Mouse (Mus musculus): ENCODE measurements around the gene Sdk1. TPM values are rescaled to one million over a fixed set of nuclear protein-coding genes. Genes with fewer than 3 reads are reported as not detected.

The Sdk1 gene
- polyA plus RNA-seq, 1 experiment from 2014 or later, result 0.10 TPM

- H3K27me3 ChIP-seq, result no peaks in the 10 kb centered on the region
- H3K4me3 ChIP-seq (replicated peaks), result no peak overlapping the region
- H3K4me1 ChIP-seq (replicated peaks), result no peaks in the 10 kb centered on the region
- DNase-seq (no peak), ATAC-seq (ENCODE audit: low read depth) (no peak)
- H3K9me3 ChIP-seq (replicated peaks), result no peaks in the 10 kb centered on the region
- no peak overlapping the region for H3K4me2 ChIP-seq
- no peaks in the 10 kb centered on the region for H3K36me3 ChIP-seq
- no peak overlapping the region for H3K9ac ChIP-seq
- H3K27ac ChIP-seq, result no peak overlapping the region
- WGBS (ENCODE audit: insufficient replicate concordance), result 48% methylated on average over 7 of the region's 7 CpGs
Measured at GRCm38 (mm10) chr5:141952708-141953490, 711.6 kb downstream of the Sdk1 start.

GRCm38 (mm10) chr5:141971071-141971470 lies 729.8 kb downstream of the Sdk1 start:
- Histone ChIP-seq H3K27ac (no peak overlapping the region), H3K9me3 (replicated peaks) (no peaks in the 10 kb centered on the region), H3K9ac (no peak overlapping the region), H3K36me3 (no peaks in the 10 kb centered on the region), H3K4me1 (replicated peaks) (no peaks in the 10 kb centered on the region), H3K27me3 (no peaks in the 10 kb centered on the region), H3K4me3 (replicated peaks) (no peak overlapping the region), H3K4me2 (no peak overlapping the region)
- ATAC-seq (ENCODE audit: low read depth), result no peak
- DNase-seq, result no peak

- Histone ChIP-seq H3K36me3 (no peaks in the 10 kb centered on the region), H3K9ac (no peak overlapping the region), H3K4me1 (replicated peaks) (no peaks in the 10 kb centered on the region), H3K4me2 (no peak overlapping the region), H3K27me3 (no peaks in the 10 kb centered on the region), H3K27ac (no peak overlapping the region), H3K4me3 (replicated peaks) (no peak overlapping the region), H3K9me3 (replicated peaks) (0 out of 2 replicates have a peak, but pooled peaks cover 3% of the 10 kb centered on the region)
- ATAC-seq (ENCODE audit: low read depth) (no peak), DNase-seq (no peak)
Measured at GRCm38 (mm10) chr5:141979511-141979910, 738.2 kb downstream of the Sdk1 start.

GRCm38 (mm10) chr5:141980746-141981145 lies 739.5 kb downstream of the Sdk1 start:
- Histone ChIP-seq H3K27me3 (no peaks in the 10 kb centered on the region), H3K4me2 (no peak overlapping the region), H3K9ac (no peak overlapping the region), H3K4me1 (replicated peaks) (no peaks in the 10 kb centered on the region), H3K9me3 (replicated peaks) (0 out of 2 replicates have a peak, but pooled peaks cover 3% of the 10 kb centered on the region), H3K27ac (no peak overlapping the region), H3K36me3 (no peaks in the 10 kb centered on the region), H3K4me3 (replicated peaks) (no peak overlapping the region)
- ATAC-seq (ENCODE audit: low read depth) (no peak), DNase-seq (no peak)
- WGBS (ENCODE audit: insufficient replicate concordance), result 70% methylated on average over 6 of the region's 6 CpGs

GRCm38 (mm10) chr5:141984322-141984721 lies 743.0 kb downstream of the Sdk1 start:
- 65% methylated on average over 4 of the region's 4 CpGs for WGBS (ENCODE audit: insufficient replicate concordance)
- Histone ChIP-seq H3K27me3 (no peaks in the 10 kb centered on the region), H3K9me3 (replicated peaks) (no peaks in the 10 kb centered on the region), H3K4me2 (no peak overlapping the region), H3K36me3 (no peaks in the 10 kb centered on the region), H3K27ac (no peak overlapping the region), H3K4me3 (replicated peaks) (no peak overlapping the region), H3K4me1 (replicated peaks) (no peaks in the 10 kb centered on the region), H3K9ac (no peak overlapping the region)
- ATAC-seq (ENCODE audit: low read depth), result no peak
- DNase-seq, result no peak

GRCm38 (mm10) chr5:141985003-141985402 lies 743.7 kb downstream of the Sdk1 start:
- Histone ChIP-seq H3K27me3 (no peaks in the 10 kb centered on the region), H3K9me3 (replicated peaks) (no peaks in the 10 kb centered on the region), H3K4me1 (replicated peaks) (no peaks in the 10 kb centered on the region), H3K27ac (no peak overlapping the region), H3K9ac (no peak overlapping the region), H3K4me2 (no peak overlapping the region), H3K36me3 (no peaks in the 10 kb centered on the region), H3K4me3 (replicated peaks) (no peak overlapping the region)
- DNase-seq (peak; percentile 19), ATAC-seq (ENCODE audit: low read depth) (no peak)
- 7% methylated on average over 8 of the region's 8 CpGs for WGBS (ENCODE audit: insufficient replicate concordance)

- H3K36me3 ChIP-seq, result no peaks in the 10 kb centered on the region
- H3K4me2 ChIP-seq, result no peak overlapping the region
- 55% methylated on average over 4 of the region's 4 CpGs for WGBS (ENCODE audit: insufficient replicate concordance)
- H3K4me3 ChIP-seq (replicated peaks), result no peak overlapping the region
- no peaks in the 10 kb centered on the region for H3K9me3 ChIP-seq (replicated peaks)
- H3K9ac ChIP-seq, result no peak overlapping the region
- no peak overlapping the region for H3K27ac ChIP-seq
- no peaks in the 10 kb centered on the region for H3K4me1 ChIP-seq (replicated peaks)
- no peaks in the 10 kb centered on the region for H3K27me3 ChIP-seq
- ATAC-seq (ENCODE audit: low read depth) (no peak), DNase-seq (no peak)
Measured at GRCm38 (mm10) chr5:141985551-141985950, 744.3 kb downstream of the Sdk1 start.

- H3K36me3 ChIP-seq, result no peaks in the 10 kb centered on the region
- no peak overlapping the region for H3K4me2 ChIP-seq
- no peak overlapping the region for H3K27ac ChIP-seq
- ATAC-seq (ENCODE audit: low read depth) (no peak), DNase-seq (no peak)
- no peak overlapping the region for H3K9ac ChIP-seq
- 13% methylated on average over 1 of the region's 1 CpGs for WGBS (ENCODE audit: insufficient replicate concordance)
- no peak overlapping the region for H3K4me3 ChIP-seq (replicated peaks)
- H3K4me1 ChIP-seq (replicated peaks), result no peaks in the 10 kb centered on the region
- H3K27me3 ChIP-seq, result no peaks in the 10 kb centered on the region
- H3K9me3 ChIP-seq (replicated peaks), result no peaks in the 10 kb centered on the region
Measured at GRCm38 (mm10) chr5:141987287-141987799, 746.1 kb downstream of the Sdk1 start.

GRCm38 (mm10) chr5:141988685-141989084 lies 747.4 kb downstream of the Sdk1 start:
- no peak overlapping the region for H3K27ac ChIP-seq
- WGBS (ENCODE audit: insufficient replicate concordance), result 62% methylated on average over 5 of the region's 5 CpGs
- no peak overlapping the region for H3K4me2 ChIP-seq

GRCm38 (mm10) chr5:141994192-141994591 lies 752.9 kb downstream of the Sdk1 start:
- WGBS (ENCODE audit: insufficient replicate concordance), result 55% methylated on average over 3 of the region's 3 CpGs
- H3K27ac ChIP-seq, result no peak overlapping the region
- no peaks in the 10 kb centered on the region for H3K27me3 ChIP-seq
- no peak overlapping the region for H3K4me2 ChIP-seq
- no peak overlapping the region for H3K9ac ChIP-seq
- H3K36me3 ChIP-seq, result no peaks in the 10 kb centered on the region
- H3K4me1 ChIP-seq (replicated peaks), result no peaks in the 10 kb centered on the region
- DNase-seq (no peak), ATAC-seq (ENCODE audit: low read depth) (no peak)
- H3K4me3 ChIP-seq (replicated peaks), result no peak overlapping the region
- H3K9me3 ChIP-seq (replicated peaks), result no peaks in the 10 kb centered on the region; the same call in 1 of the 2 replicates

More at GRCm38 (mm10) chr5:141988685-141989084, 747.4 kb downstream of the Sdk1 start:
- Histone ChIP-seq H3K9me3 (replicated peaks) (no peaks in the 10 kb centered on the region), H3K4me3 (replicated peaks) (no peak overlapping the region), H3K36me3 (no peaks in the 10 kb centered on the region), H3K4me1 (replicated peaks) (no peaks in the 10 kb centered on the region), H3K9ac (no peak overlapping the region), H3K27me3 (no peaks in the 10 kb centered on the region)
- no peak for ATAC-seq (ENCODE audit: low read depth)
- DNase-seq, result no peak

- no peak overlapping the region for H3K4me3 ChIP-seq (replicated peaks)
- ATAC-seq (ENCODE audit: low read depth), result no peak
- H3K9ac ChIP-seq, result no peak overlapping the region
- H3K27ac ChIP-seq, result no peak overlapping the region
- WGBS (ENCODE audit: insufficient replicate concordance), result 68% methylated on average over 1 of the region's 1 CpGs
- no peaks in the 10 kb centered on the region for H3K27me3 ChIP-seq
- no peaks in the 10 kb centered on the region for H3K4me1 ChIP-seq (replicated peaks)
- peaks cover 4% of the 10 kb centered on the region for H3K9me3 ChIP-seq (replicated peaks)
- H3K4me2 ChIP-seq, result no peak overlapping the region
- H3K36me3 ChIP-seq, result no peaks in the 10 kb centered on the region
- no peak for DNase-seq
Measured at GRCm38 (mm10) chr5:142000247-142000646, 759.0 kb downstream of the Sdk1 start.

- H3K4me2 ChIP-seq, result no peak overlapping the region
- peaks cover 11% of the 10 kb centered on the region for H3K9me3 ChIP-seq (replicated peaks)
- DNase-seq, result no peak
- H3K27ac ChIP-seq, result no peak overlapping the region
- H3K36me3 ChIP-seq, result no peaks in the 10 kb centered on the region
- ATAC-seq (ENCODE audit: low read depth), result no peak
- no peak overlapping the region for H3K9ac ChIP-seq
- H3K27me3 ChIP-seq, result no peaks in the 10 kb centered on the region
- no peak overlapping the region for H3K4me3 ChIP-seq (replicated peaks)
- H3K4me1 ChIP-seq (replicated peaks), result no peaks in the 10 kb centered on the region
- 46% methylated on average over 6 of the region's 6 CpGs for WGBS (ENCODE audit: insufficient replicate concordance)
Measured at GRCm38 (mm10) chr5:142001131-142001530, 759.8 kb downstream of the Sdk1 start.

Measured in liver, embryonic 13.5 days (tissue).